Mouse (Mus musculus): ENCODE results near the gene Cdh23.

Cdh23 gene

GRCm38 (mm10) chr10:60708837-60709236 lies 12.5 kb upstream of the Cdh23 start:
- DNase-seq (ENCODE audit: low read depth, low spot score): no peak

- no peak for DNase-seq (ENCODE audit: low read depth, low spot score)
These were observed 10.0 kb upstream of the Cdh23 start for GRCm38 (mm10) chr10:60706268-60706667.

GRCm38 (mm10) chr10:60705134-60705533 lies 8.8 kb upstream of the Cdh23 start:
- DNase-seq (ENCODE audit: low read depth, low spot score): no peak

GRCm38 (mm10) chr10:60697775-60698174 lies 1.5 kb upstream of the Cdh23 start:
- no peak for DNase-seq (ENCODE audit: low read depth, low spot score)

GRCm38 (mm10) chr10:60696975-60697374 lies 685 bp upstream of the Cdh23 start:
- no peak for DNase-seq (ENCODE audit: low read depth, low spot score)

- DNase-seq (ENCODE audit: low read depth, low spot score): no peak
These were observed 4.5 kb downstream of the Cdh23 start for GRCm38 (mm10) chr10:60691671-60692390.

- DNase-seq (ENCODE audit: low read depth, low spot score): no peak
These were observed 5.3 kb downstream of the Cdh23 start for GRCm38 (mm10) chr10:60690960-60691359.

- DNase-seq (ENCODE audit: low read depth, low spot score): no peak
These were observed 6.9 kb downstream of the Cdh23 start for GRCm38 (mm10) chr10:60689396-60689795.

- peak; percentile 28 for DNase-seq (ENCODE audit: low read depth, low spot score)
These were observed 9.1 kb downstream of the Cdh23 start for GRCm38 (mm10) chr10:60687011-60687776.

GRCm38 (mm10) chr10:60686641-60686975 lies 9.7 kb downstream of the Cdh23 start:
- DNase-seq (ENCODE audit: low read depth, low spot score): no peak

- DNase-seq (ENCODE audit: low read depth, low spot score): no peak
These were observed 10.3 kb downstream of the Cdh23 start for GRCm38 (mm10) chr10:60685764-60686640.

- no peak for DNase-seq (ENCODE audit: low read depth, low spot score)
These were observed 17.4 kb downstream of the Cdh23 start for GRCm38 (mm10) chr10:60678926-60679325.

GRCm38 (mm10) chr10:60677319-60677718 lies 19.0 kb downstream of the Cdh23 start:
- DNase-seq (ENCODE audit: low read depth, low spot score): no peak

- DNase-seq (ENCODE audit: low read depth, low spot score): no peak
These were observed 26.1 kb downstream of the Cdh23 start for GRCm38 (mm10) chr10:60670166-60670565.

GRCm38 (mm10) chr10:60668591-60668990 lies 27.7 kb downstream of the Cdh23 start:
- no peak for DNase-seq (ENCODE audit: low read depth, low spot score)

- DNase-seq (ENCODE audit: low read depth, low spot score): no peak
These were observed 35.3 kb downstream of the Cdh23 start for GRCm38 (mm10) chr10:60660986-60661385.

- no peak for DNase-seq (ENCODE audit: low read depth, low spot score)
These were observed 36.8 kb downstream of the Cdh23 start for GRCm38 (mm10) chr10:60659450-60660020.

- DNase-seq (ENCODE audit: low read depth, low spot score): no peak
These were observed 38.1 kb downstream of the Cdh23 start for GRCm38 (mm10) chr10:60658176-60658575.

- no peak for DNase-seq (ENCODE audit: low read depth, low spot score)
These were observed 42.6 kb downstream of the Cdh23 start for GRCm38 (mm10) chr10:60653675-60654074.

GRCm38 (mm10) chr10:60653106-60653505 lies 43.2 kb downstream of the Cdh23 start:
- no peak for DNase-seq (ENCODE audit: low read depth, low spot score)

GRCm38 (mm10) chr10:60644079-60644641 lies 52.1 kb downstream of the Cdh23 start:
- no peak for DNase-seq (ENCODE audit: low read depth, low spot score)
